Mouse (Mus musculus) kidney, postnatal 0 days (tissue): Measurements from ENCODE around the gene St13. TPM values are rescaled to one million over a fixed set of nuclear protein-coding genes. Genes with fewer than 3 reads are reported as not detected.
"Not testable (repeated sequence)": the region's sequence is repeated elsewhere in the genome, so short reads cannot be mapped to it uniquely, and the experiment has no call there.

ENCODE experiments used
- ATAC-seq: fragments of 200-750 bp; cut with Nextera tagmentation; replicated peaks from 2 replicates; pipeline ENCODE4 v1.8.0; 2017; ENCODE audit warnings: low read depth, moderate number of reproducible peaks, moderate TSS enrichment, moderate library complexity; ENCODE audit not compliant: low FRiP score
- DNase-seq: peaks from one replicate; pipeline ENCODE4 v3.0.0-alpha.2; 2016; ENCODE audit warnings: low spot score
- H3K27ac ChIP-seq: fragments of 300-500 bp; sonication (generic); 2 replicates; pipeline ENCODE4 v1.5.1; 2014; ENCODE audit warnings: mild to moderate bottlenecking
- H3K27me3 ChIP-seq: fragments of 300-500 bp; sonication (generic); 2 replicates; pipeline ENCODE4 v1.6.1; 2014; ENCODE audit warnings: low read length, mixed read lengths; ENCODE audit not compliant: insufficient read depth
- H3K36me3 ChIP-seq: fragments of 300-500 bp; sonication (generic); 2 replicates; pipeline ENCODE4 v1.6.1; 2014; ENCODE audit warnings: low read length, mixed read lengths; ENCODE audit not compliant: insufficient read depth
- H3K4me1 ChIP-seq: fragments of 300-500 bp; sonication (generic); replicated peaks from 2 replicates; pipeline ENCODE4 v1.6.1; 2014; ENCODE audit warnings: antibody characterized with exemption, low read length, mixed read lengths; ENCODE audit not compliant: insufficient read depth
- H3K4me2 ChIP-seq: fragments of 300-500 bp; sonication (generic); 2 replicates; pipeline ENCODE4 v1.6.1; 2014; ENCODE audit warnings: mild to moderate bottlenecking, low read length, moderate library complexity, mixed read lengths
- H3K4me3 ChIP-seq: fragments of 300-500 bp; sonication (generic); replicated peaks from 2 replicates; pipeline ENCODE4 v1.5.1; 2014; ENCODE audit warnings: low read depth, low read length
- H3K9ac ChIP-seq: fragments of 300-500 bp; sonication (generic); 2 replicates; pipeline ENCODE4 v1.6.1; 2014; ENCODE audit warnings: low read depth, low read length
- H3K9me3 ChIP-seq: fragments of 300-500 bp; sonication (generic); replicated peaks from 2 replicates; pipeline ENCODE4 v1.6.1; 2016; ENCODE audit warnings: low read length, inconsistent platforms, mixed read lengths
- CTCF ChIP-seq: IDR thresholded peaks from 2 replicates; pipeline ENCODE4 v1.5.1; 2016; ENCODE audit warnings: antibody characterized with exemption, low read depth, mild to moderate bottlenecking, moderate library complexity
- WGBS: fragments of 180-500 bp; shearing (Covaris S2); extraction: QIAGEN DNeasy Blood & Tissue Kit; methylation state at CpG from one replicate; pipeline ENCODE4 v1.1.7; 2014; 5-methylcytosine and 5-hydroxymethylcytosine counted together
- polyA plus RNA-seq: library from polyadenylated mRNA; unstranded; fragments of >200 nt; fragmentation: Nextera tagmentation; extraction: Ambion mirVana; gene quantifications from 2 replicates; pipeline ENCODE4 v1.2.1, GENCODE M21; 2015

Gene St13
- polyA plus RNA-seq, 1 experiment from 2014 or later: 173 TPM

- H3K4me1 ChIP-seq: no peaks in the 10 kb centered on the region
- WGBS: 89% methylated on average over 3 of the region's 3 CpGs
- H3K9me3 ChIP-seq: no peaks in the 10 kb centered on the region
- DNase-seq: no peak
- H3K4me3 ChIP-seq: no peak overlapping the region
- H3K36me3 ChIP-seq: 0 out of 2 replicates have a peak, but pooled peaks cover 10% of the 10 kb centered on the region
- no peak for ATAC-seq
- no peak overlapping the region for H3K9ac ChIP-seq
- no peak overlapping the region for H3K4me2 ChIP-seq
- no peak for TF ChIP-seq CTCF
- no peak overlapping the region for H3K27ac ChIP-seq
- no peaks in the 10 kb centered on the region for H3K27me3 ChIP-seq
These were observed 25.4 kb upstream of the St13 start for GRCm38 (mm10) chr15:81425311-81425710.

- no peak for ATAC-seq
- 51% methylated on average over 7 of the region's 7 CpGs for WGBS
- peak; percentile 8 for DNase-seq
- Histone ChIP-seq H3K27ac (peak overlapping the region; percentile 89), H3K9ac (no peak overlapping the region), H3K27me3 (no peaks in the 10 kb centered on the region), H3K4me3 (no peak overlapping the region), H3K4me1 (no peaks in the 10 kb centered on the region), H3K9me3 (no peaks in the 10 kb centered on the region), H3K4me2 (peak overlapping the region; percentile 27; the same call in 1 of the 2 replicates), H3K36me3 (no peaks in the 10 kb centered on the region)
- no peak for TF ChIP-seq CTCF
These were observed 22.3 kb upstream of the St13 start for GRCm38 (mm10) chr15:81422156-81422681.

GRCm38 (mm10) chr15:81421454-81421853, 21.6 kb upstream of the St13 start:
- no peaks in the 10 kb centered on the region for H3K36me3 ChIP-seq
- no peaks in the 10 kb centered on the region for H3K27me3 ChIP-seq
- no peak overlapping the region for H3K4me3 ChIP-seq
- H3K4me2 ChIP-seq: no peak overlapping the region; the same call in 1 of the 2 replicates
- ATAC-seq: no peak
- peaks cover 3% of the 10 kb centered on the region; the same call in 1 of the 2 replicates for H3K4me1 ChIP-seq
- H3K9me3 ChIP-seq: no peaks in the 10 kb centered on the region
- peak overlapping the region; percentile 89 for H3K27ac ChIP-seq
- WGBS: 31% methylated on average over 1 of the region's 1 CpGs
- peak; percentile 48 for DNase-seq
- TF ChIP-seq CTCF: no peak
- no peak overlapping the region for H3K9ac ChIP-seq

GRCm38 (mm10) chr15:81418065-81418464, 18.2 kb upstream of the St13 start:
- Histone ChIP-seq H3K4me2 (no peak overlapping the region), H3K4me1 (peaks cover 4% of the 10 kb centered on the region; the same call in 1 of the 2 replicates), H3K9ac (no peak overlapping the region), H3K27ac (no peak overlapping the region), H3K27me3 (no peaks in the 10 kb centered on the region), H3K36me3 (no peaks in the 10 kb centered on the region), H3K9me3 (no peaks in the 10 kb centered on the region), H3K4me3 (no peak overlapping the region)
- ATAC-seq (no peak), DNase-seq (no peak)
- 81% methylated on average over 4 of the region's 4 CpGs for WGBS
- no peak for TF ChIP-seq CTCF

DNA sequence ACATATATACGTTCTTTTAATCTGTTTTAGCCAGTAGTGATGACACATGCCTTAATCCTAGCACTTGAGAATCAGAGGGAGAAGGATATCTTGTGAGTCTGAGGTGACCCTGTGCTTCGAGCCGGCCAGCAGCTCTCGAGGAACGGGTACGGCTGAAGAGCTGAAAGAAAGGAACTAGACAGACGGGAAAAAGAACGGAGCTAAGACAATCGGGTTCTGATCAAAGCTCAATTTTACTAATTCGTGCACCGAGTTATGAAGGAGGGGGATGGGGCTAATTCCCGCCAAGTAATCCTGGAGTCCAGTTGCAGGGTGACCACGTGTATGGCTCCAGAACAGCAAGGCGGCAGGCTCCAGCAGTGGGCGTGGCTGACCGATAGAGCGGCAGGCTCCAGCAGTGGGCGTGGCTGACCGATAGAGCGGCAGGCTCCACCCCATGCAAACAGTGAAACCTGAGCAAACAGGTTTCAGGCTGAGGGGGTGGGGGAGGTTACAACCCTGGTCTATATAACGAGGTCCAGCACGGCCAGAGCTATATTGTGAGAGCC, 17.0 kb upstream of the St13 start:
- WGBS: 6% methylated on average over 22 of the region's 22 CpGs

GRCm38 (mm10) chr15:81408199-81408598, 8.3 kb upstream of the St13 start, which contains the start of gene Dnajb7:
Dnajb7 (minus strand) TSS chr15:81408299.
- Histone ChIP-seq H3K9ac (no peak within 1 kb of the TSS), H3K4me1 (no peaks in the 10 kb centered on the region), H3K4me3 (no peak within 1 kb of the TSS), H3K27me3 (no peaks in the 10 kb centered on the region), H3K4me2 (no peak within 1 kb of the TSS), H3K36me3 (no peaks in the 10 kb centered on the region), H3K9me3 (no peaks in the 10 kb centered on the region), H3K27ac (no peak within 1 kb of the TSS)
- DNase-seq (no peak), ATAC-seq (no peak)
- TF ChIP-seq CTCF: no peak
- WGBS: 100% methylated on average over 1 of the region's 1 CpGs

More for the DNA sequence above, 17.0 kb upstream of the St13 start:
- ATAC-seq (peak; percentile 94), DNase-seq (peak; percentile 64)
- not testable (repeated sequence) for H3K36me3 ChIP-seq, H3K27me3 ChIP-seq, H3K9me3 ChIP-seq, H3K4me1 ChIP-seq
- peak overlapping the region; percentile 55 for H3K4me2 ChIP-seq
- 0 out of 2 replicates have a peak overlapping the region, but pooled peaks have one; percentile 44 for H3K27ac ChIP-seq
- H3K4me3 ChIP-seq: 0 out of 2 replicates have a peak overlapping the region, but pooled peaks have one; percentile 9
- 0 out of 2 replicates have a peak, but pooled peaks have one; percentile 25 for TF ChIP-seq CTCF
- 0 out of 2 replicates have a peak overlapping the region, but pooled peaks have one; percentile 0 for H3K9ac ChIP-seq
